Mouse (Mus musculus): ENCODE results near the gene Obp2b.

Obp2b gene

GRCm38 (mm10) chr2:25776717-25777116 is 39.9 kb downstream of the Obp2b start, which contains the start of gene Lcn11:
Gene Lcn11 (plus strand): TSS chr2:25777017.
- DNase-seq (ENCODE audit: low read depth, low spot score), result no peak

DNA sequence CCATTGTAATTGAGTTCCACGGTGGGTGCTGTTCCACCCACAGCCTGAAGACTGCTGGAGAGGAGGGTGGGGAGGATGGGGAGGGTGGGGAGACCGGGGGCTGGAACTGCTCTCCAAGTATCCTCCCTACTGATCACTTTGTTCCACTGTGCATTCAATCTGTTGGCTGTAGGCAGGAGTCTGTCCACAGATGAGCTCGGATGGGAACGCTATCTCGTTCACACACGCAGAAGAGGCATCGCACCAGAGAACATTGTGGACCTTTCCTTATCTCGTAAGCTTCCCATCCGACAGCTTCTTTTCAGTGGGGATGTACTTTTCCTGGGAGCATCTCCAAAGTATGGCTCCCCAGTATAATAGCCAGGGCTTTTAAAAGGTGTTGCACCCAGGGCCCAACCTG is 42.3 kb downstream of the Obp2b start:
- no peak for DNase-seq (ENCODE audit: low read depth, low spot score)

DNA sequence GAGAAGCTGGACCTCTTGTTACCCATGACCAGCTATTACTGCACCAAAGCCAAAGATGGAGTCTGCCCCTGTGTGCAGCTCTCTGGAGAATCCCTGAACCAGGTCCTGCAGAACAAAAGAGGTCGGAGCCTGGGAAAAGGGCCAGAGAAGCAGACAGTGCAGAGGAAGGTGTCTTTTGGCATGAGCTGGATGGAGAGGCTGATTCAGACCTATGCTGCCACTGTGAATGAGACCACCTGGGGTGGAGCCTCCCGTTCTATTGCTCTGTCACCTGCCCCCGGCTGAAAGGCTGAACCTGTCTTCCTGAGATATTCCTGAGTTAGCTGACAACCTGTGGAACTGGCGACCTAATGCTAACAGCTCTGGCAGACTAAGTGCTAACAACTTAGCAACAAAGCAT is 44.1 kb downstream of the Obp2b start:
- no peak for DNase-seq (ENCODE audit: low read depth, low spot score)

DNA sequence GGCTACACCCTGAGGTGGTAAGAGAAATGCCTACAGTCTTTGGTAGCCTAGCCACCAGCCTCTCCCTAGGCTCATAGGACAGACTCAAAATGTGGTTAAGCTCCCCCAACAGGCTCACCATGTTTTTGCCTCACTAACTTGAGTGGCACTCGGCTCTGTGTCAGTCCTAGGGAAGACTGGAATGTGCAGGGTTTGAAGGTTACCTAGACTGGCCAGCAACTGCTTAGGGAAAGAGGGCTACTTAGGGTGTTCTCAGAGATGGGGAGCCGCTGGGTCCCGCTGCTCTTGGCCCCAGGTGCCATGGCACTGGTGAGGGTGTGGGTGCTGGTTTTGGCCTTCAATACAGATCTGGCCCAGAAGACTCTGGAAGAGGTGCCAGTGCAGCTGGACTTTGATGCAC is 45.1 kb downstream of the Obp2b start, which contains the start of gene Gm13539:
Gm13539 (plus strand) TSS at position 301 of the 400 bp plus-strand sequence.
- no peak for DNase-seq (ENCODE audit: low read depth, low spot score)

DNA sequence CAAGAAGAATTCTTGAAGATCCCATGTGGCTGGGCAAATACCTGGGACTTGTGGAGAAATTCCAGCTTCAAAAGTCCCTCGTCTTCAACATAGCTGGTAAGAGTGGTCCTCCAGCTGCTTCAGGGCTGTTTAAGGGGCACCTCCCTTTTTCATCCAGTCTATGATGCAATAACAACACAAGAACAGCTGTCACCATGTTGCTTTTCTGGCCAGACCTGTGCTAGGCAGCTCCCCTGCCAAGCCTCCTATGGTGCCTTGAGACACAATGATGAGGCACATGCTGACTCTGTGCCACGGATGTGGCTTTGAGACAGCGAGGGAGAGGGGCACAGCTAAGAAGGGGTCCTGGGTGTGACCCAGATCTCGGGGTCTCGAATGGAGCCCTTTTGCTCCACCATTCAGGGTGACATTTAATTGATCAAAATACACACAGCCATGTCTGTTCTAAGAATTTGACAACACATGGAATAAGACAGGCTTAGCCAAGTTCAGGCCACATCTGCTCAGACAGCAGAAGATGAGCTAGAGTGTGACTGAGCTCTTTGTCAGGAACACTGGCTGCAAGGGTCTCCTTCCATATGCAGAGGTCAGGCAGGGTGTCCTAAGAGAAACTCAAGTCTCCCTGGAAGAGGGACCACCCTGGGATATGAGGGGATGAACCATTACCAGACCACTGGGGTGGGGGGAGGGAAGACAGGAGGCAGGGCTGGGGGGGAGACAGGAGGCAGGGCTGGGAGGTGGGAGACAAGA is 48.9 kb downstream of the Obp2b start:
- DNase-seq (ENCODE audit: low read depth, low spot score), result no peak

DNA sequence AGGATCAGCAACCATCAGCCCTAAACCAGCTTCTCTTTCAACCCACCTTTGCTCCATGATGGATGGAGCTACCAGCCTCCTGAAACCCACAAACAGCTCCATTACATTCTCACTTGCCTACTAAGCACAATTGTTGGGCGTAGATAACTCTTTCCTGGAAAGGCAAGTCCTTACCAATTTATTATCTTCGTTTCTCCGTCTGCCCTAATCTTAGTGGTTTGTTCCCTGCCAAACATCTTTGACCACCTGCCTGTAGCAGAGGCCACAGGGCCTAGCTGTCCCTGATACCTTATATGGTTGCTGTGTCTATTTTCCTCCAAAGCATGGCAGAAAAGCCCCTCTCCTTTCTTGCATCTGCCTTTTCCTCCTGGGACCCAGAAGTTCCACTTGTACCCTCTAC is 52.3 kb downstream of the Obp2b start:
- DNase-seq (ENCODE audit: low read depth, low spot score), result no peak
